Mouse (Mus musculus): Measurements from ENCODE around the gene Zfp597. TPM values are rescaled to one million over a fixed set of nuclear protein-coding genes. Genes with fewer than 3 reads are reported as not detected.

Zfp597 gene
- polyA plus RNA-seq, 1 experiment from 2014 or later, result 9.5 TPM

DNA sequence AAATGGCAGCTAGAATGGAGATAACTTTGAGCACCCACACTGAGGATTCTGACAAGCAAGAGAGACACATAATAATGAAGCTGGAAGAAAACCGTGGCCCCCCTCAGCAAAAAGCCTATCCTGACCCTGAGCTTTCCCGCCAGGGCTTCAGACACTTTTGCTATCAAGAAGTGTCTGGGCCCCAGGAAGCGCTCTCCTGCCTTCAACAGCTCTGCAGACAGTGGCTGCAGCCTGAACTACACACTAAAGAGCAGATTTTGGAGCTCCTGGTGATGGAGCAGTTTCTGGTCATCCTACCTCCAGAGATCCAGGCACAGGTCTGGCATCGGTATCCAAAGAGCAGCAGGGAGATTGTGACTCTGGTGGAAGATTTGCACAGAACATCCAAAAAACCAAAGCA is 36.5 kb downstream of the Zfp597 start:
- ATAC-seq (ENCODE audit: low FRiP score), result no peak
- H3K9me3 ChIP-seq (ENCODE audit: control insufficient read depth, low read length), result no peaks in the 10 kb centered on the region
- no peak for DNase-seq (ENCODE audit: low spot score, missing footprints)
- H3K9ac ChIP-seq (ENCODE audit: low read length), result no peak overlapping the region
- 62% methylated on average over 4 of the region's 4 CpGs for WGBS
- no peaks in the 10 kb centered on the region for H3K27me3 ChIP-seq (ENCODE audit: control insufficient read depth, insufficient read depth, low read length)
- no peaks in the 10 kb centered on the region; the same call in 1 of the 2 replicates for H3K36me3 ChIP-seq (ENCODE audit: control insufficient read depth, insufficient read depth, low read length)
- no peak overlapping the region for H3K27ac ChIP-seq (ENCODE audit: low read depth, low read length)
- peak overlapping the region; percentile 69 for H3K4me2 ChIP-seq
- H3K4me1 ChIP-seq (ENCODE audit: control insufficient read depth, insufficient read depth, low read length), result no peaks in the 10 kb centered on the region
- H3K4me3 ChIP-seq (ENCODE audit: low read depth, low read length), result peak overlapping the region; percentile 68

- 4% methylated on average over 38 of the region's 38 CpGs for WGBS
- H3K4me1 ChIP-seq (ENCODE audit: control insufficient read depth, insufficient read depth, low read length), result no peaks in the 10 kb centered on the region
Measured at GRCm38 (mm10) chr16:3846711-3847518, 37.4 kb downstream of the Zfp597 start, which contains the start of gene Zfp174. TSS of gene Zfp174 (plus strand) at chr16:3847268.

DNA sequence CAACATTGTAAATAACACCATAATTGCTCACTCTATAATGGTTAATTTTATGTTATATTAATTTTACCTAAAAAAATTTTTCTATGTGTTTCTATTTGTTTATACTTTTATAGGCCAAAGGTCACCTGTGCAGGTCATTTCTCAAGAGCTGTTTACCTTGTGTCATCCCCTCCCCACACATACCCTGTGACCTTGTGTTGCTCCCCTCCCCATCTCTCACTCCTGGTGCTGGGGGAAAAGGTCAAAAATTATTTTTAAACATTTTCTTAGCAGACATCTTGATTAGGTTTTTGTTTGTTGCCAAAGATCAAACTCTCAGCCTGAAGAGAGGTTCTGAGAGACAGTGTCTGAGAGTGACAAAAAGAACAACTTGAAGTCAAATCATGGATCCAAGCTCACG is 40.6 kb downstream of the Zfp597 start:
- H3K4me3 ChIP-seq (ENCODE audit: low read depth, low read length), result no peak overlapping the region
- H3K27me3 ChIP-seq (ENCODE audit: control insufficient read depth, insufficient read depth, low read length), result no peaks in the 10 kb centered on the region
- H3K27ac ChIP-seq (ENCODE audit: low read depth, low read length), result no peak overlapping the region
- H3K9ac ChIP-seq (ENCODE audit: low read length), result no peak overlapping the region
- H3K4me1 ChIP-seq (ENCODE audit: control insufficient read depth, insufficient read depth, low read length), result no peaks in the 10 kb centered on the region
- WGBS, result 70% methylated on average over 1 of the region's 1 CpGs
- no peaks in the 10 kb centered on the region for H3K36me3 ChIP-seq (ENCODE audit: control insufficient read depth, insufficient read depth, low read length)
- no peaks in the 10 kb centered on the region for H3K9me3 ChIP-seq (ENCODE audit: control insufficient read depth, low read length)
- ATAC-seq (ENCODE audit: low FRiP score) (no peak), DNase-seq (ENCODE audit: low spot score, missing footprints) (no peak)
- H3K4me2 ChIP-seq, result no peak overlapping the region

More at GRCm38 (mm10) chr16:3846711-3847518, 37.4 kb downstream of the Zfp597 start, which contains the start of gene Zfp174:
- Histone ChIP-seq H3K27ac (ENCODE audit: low read depth, low read length) (no peak within 1 kb of the TSS), H3K4me2 (peak within 1 kb of the TSS; percentile 69), H3K27me3 (ENCODE audit: control insufficient read depth, insufficient read depth, low read length) (no peaks in the 10 kb centered on the region), H3K36me3 (ENCODE audit: control insufficient read depth, insufficient read depth, low read length) (no peaks in the 10 kb centered on the region; the same call in 1 of the 2 replicates), H3K4me3 (ENCODE audit: low read depth, low read length) (peak within 1 kb of the TSS; percentile 68), H3K9ac (ENCODE audit: low read length) (peak within 1 kb of the TSS; percentile 72), H3K9me3 (ENCODE audit: control insufficient read depth, low read length) (no peaks in the 10 kb centered on the region)
- DNase-seq (ENCODE audit: low spot score, missing footprints) (peak; percentile 99), ATAC-seq (ENCODE audit: low FRiP score) (peak; percentile 99)

GRCm38 (mm10) chr16:3842989-3843388 is 41.4 kb downstream of the Zfp597 start:
- no peak overlapping the region for H3K9ac ChIP-seq (ENCODE audit: low read length)
- WGBS, result 44% methylated on average over 4 of the region's 4 CpGs
- ATAC-seq (ENCODE audit: low FRiP score), result no peak
- no peak overlapping the region for H3K27ac ChIP-seq (ENCODE audit: low read depth, low read length)
- H3K4me1 ChIP-seq (ENCODE audit: control insufficient read depth, insufficient read depth, low read length), result no peaks in the 10 kb centered on the region
- H3K27me3 ChIP-seq (ENCODE audit: control insufficient read depth, insufficient read depth, low read length), result no peaks in the 10 kb centered on the region
- H3K4me3 ChIP-seq (ENCODE audit: low read depth, low read length), result no peak overlapping the region
- no peak overlapping the region for H3K4me2 ChIP-seq
- no peaks in the 10 kb centered on the region for H3K36me3 ChIP-seq (ENCODE audit: control insufficient read depth, insufficient read depth, low read length)
- DNase-seq (ENCODE audit: low spot score, missing footprints), result peak; percentile 84
- H3K9me3 ChIP-seq (ENCODE audit: control insufficient read depth, low read length), result no peaks in the 10 kb centered on the region

DNA sequence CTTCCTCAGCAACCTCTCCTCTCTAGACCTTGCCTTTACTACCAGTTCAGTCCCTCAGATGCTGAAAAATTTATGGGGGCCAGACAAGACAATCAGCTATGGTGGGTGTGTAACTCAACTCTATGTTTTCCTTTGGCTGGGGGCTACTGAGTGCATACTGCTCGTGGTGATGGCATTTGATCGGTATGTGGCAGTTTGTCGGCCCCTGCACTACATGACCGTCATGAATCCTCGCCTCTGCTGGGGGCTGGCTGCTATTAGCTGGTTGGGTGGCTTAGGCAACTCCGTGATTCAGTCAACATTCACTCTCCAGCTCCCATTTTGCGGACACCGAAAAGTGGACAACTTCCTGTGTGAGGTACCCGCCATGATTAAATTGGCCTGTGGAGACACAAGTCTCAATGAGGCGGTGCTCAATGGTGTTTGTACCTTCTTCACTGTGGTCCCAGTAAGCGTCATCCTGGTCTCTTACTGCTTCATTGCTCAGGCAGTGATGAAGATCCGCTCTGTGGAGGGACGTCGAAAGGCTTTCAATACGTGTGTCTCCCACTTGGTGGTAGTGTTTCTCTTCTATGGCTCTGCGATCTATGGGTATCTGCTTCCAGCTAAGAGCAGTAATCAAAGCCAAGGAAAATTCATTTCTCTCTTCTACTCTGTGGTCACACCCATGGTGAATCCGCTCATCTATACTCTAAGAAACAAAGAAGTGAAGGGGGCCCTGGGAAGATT is 45.0 kb downstream of the Zfp597 start:
- Histone ChIP-seq H3K4me2 (no peak overlapping the region), H3K4me3 (ENCODE audit: low read depth, low read length) (no peak overlapping the region), H3K9me3 (ENCODE audit: control insufficient read depth, low read length) (no peaks in the 10 kb centered on the region), H3K36me3 (ENCODE audit: control insufficient read depth, insufficient read depth, low read length) (no peaks in the 10 kb centered on the region), H3K9ac (ENCODE audit: low read length) (no peak overlapping the region), H3K27me3 (ENCODE audit: control insufficient read depth, insufficient read depth, low read length) (no peaks in the 10 kb centered on the region), H3K27ac (ENCODE audit: low read depth, low read length) (no peak overlapping the region), H3K4me1 (ENCODE audit: control insufficient read depth, insufficient read depth, low read length) (no peaks in the 10 kb centered on the region)
- no peak for ATAC-seq (ENCODE audit: low FRiP score)
- WGBS, result 63% methylated on average over 17 of the region's 17 CpGs
- no peak for DNase-seq (ENCODE audit: low spot score, missing footprints)

- Histone ChIP-seq H3K36me3 (ENCODE audit: control insufficient read depth, insufficient read depth, low read length) (no peaks in the 10 kb centered on the region), H3K27ac (ENCODE audit: low read depth, low read length) (no peak overlapping the region), H3K4me1 (ENCODE audit: control insufficient read depth, insufficient read depth, low read length) (no peaks in the 10 kb centered on the region), H3K9me3 (ENCODE audit: control insufficient read depth, low read length) (no peaks in the 10 kb centered on the region), H3K4me2 (no peak overlapping the region), H3K27me3 (ENCODE audit: control insufficient read depth, insufficient read depth, low read length) (no peaks in the 10 kb centered on the region), H3K9ac (ENCODE audit: low read length) (no peak overlapping the region), H3K4me3 (ENCODE audit: low read depth, low read length) (no peak overlapping the region)
- 85% methylated on average over 2 of the region's 2 CpGs for WGBS
- ATAC-seq (ENCODE audit: low FRiP score) (no peak), DNase-seq (ENCODE audit: low spot score, missing footprints) (no peak)
Measured at GRCm38 (mm10) chr16:3835461-3835860, 48.9 kb downstream of the Zfp597 start.

DNA sequence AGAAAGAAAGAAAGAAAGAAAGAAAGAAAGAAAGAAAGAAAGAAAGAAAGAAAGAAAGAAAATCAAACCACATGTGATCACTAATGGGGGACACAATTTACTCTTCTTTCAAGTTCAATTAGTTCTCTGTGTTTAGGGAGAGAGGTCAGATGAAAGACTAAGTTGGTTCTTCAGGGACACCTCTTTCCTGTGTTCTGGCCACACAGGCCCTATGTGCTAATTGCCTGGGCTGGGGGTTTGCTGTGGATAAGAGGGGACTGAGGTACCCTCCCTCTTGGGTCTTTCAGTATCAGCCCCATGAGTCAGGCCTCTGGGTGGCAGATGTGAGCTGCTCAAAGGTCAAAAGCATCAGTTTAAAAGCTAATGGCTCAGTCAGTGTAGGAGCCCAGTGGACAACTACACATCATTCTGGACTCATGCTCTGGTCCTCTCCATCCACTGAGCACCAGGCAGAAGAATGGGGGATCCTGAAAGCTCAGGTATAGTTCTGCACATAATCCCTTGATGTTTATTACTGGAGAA is 53.7 kb downstream of the Zfp597 start, which contains the start of gene Olfr15:
TSS of gene Olfr15 (plus strand) at position 291 of the 522 bp plus-strand sequence.
- no peaks in the 10 kb centered on the region for H3K27me3 ChIP-seq (ENCODE audit: control insufficient read depth, insufficient read depth, low read length)
- H3K36me3 ChIP-seq (ENCODE audit: control insufficient read depth, insufficient read depth, low read length), result no peaks in the 10 kb centered on the region
- H3K4me3 ChIP-seq (ENCODE audit: low read depth, low read length), result no peak within 1 kb of the TSS
- H3K27ac ChIP-seq (ENCODE audit: low read depth, low read length), result no peak within 1 kb of the TSS
- DNase-seq (ENCODE audit: low spot score, missing footprints) (peak; percentile 79), ATAC-seq (ENCODE audit: low FRiP score) (no peak)
- H3K4me2 ChIP-seq, result no peak within 1 kb of the TSS
- no peaks in the 10 kb centered on the region for H3K9me3 ChIP-seq (ENCODE audit: control insufficient read depth, low read length)
- no peaks in the 10 kb centered on the region for H3K4me1 ChIP-seq (ENCODE audit: control insufficient read depth, insufficient read depth, low read length)
- H3K9ac ChIP-seq (ENCODE audit: low read length), result no peak within 1 kb of the TSS

- Histone ChIP-seq H3K9ac (ENCODE audit: low read length) (no peak overlapping the region), H3K9me3 (ENCODE audit: control insufficient read depth, low read length) (no peaks in the 10 kb centered on the region), H3K4me1 (ENCODE audit: control insufficient read depth, insufficient read depth, low read length) (no peaks in the 10 kb centered on the region), H3K27ac (ENCODE audit: low read depth, low read length) (no peak overlapping the region), H3K36me3 (ENCODE audit: control insufficient read depth, insufficient read depth, low read length) (no peaks in the 10 kb centered on the region), H3K27me3 (ENCODE audit: control insufficient read depth, insufficient read depth, low read length) (no peaks in the 10 kb centered on the region), H3K4me3 (ENCODE audit: low read depth, low read length) (no peak overlapping the region), H3K4me2 (no peak overlapping the region)
- WGBS, result 93% methylated on average over 2 of the region's 2 CpGs
- DNase-seq (ENCODE audit: low spot score, missing footprints) (no peak), ATAC-seq (ENCODE audit: low FRiP score) (no peak)
Measured at GRCm38 (mm10) chr16:3829727-3830126, 54.6 kb downstream of the Zfp597 start.

DNA sequence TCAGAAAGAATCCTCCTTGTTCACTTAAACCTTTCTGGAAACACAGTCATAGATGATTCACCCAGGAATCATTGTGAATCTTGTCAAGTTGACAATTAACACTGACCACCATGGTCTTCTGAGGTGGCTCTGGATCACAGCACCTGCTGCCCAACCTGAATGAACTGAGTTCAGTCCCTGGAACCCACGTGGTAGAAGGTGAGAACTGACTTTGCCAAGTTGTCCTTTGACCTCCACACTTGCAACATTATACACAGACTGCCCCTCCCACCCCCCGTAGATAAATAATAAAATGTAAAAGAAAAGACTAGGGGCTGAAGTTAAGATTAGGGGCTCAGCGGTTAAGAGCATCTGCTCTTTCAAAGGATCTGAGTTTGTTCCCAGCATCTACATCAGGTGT is 56.3 kb downstream of the Zfp597 start:
- 59% methylated on average over 3 of the region's 3 CpGs for WGBS
- no peak for ATAC-seq (ENCODE audit: low FRiP score)
- H3K9ac ChIP-seq (ENCODE audit: low read length), result no peak overlapping the region

More for the DNA sequence above, 56.3 kb downstream of the Zfp597 start:
- H3K27ac ChIP-seq (ENCODE audit: low read depth, low read length), result no peak overlapping the region
- H3K4me2 ChIP-seq, result no peak overlapping the region
- H3K27me3 ChIP-seq (ENCODE audit: control insufficient read depth, insufficient read depth, low read length), result no peaks in the 10 kb centered on the region
- no peak overlapping the region for H3K4me3 ChIP-seq (ENCODE audit: low read depth, low read length)
- no peaks in the 10 kb centered on the region for H3K9me3 ChIP-seq (ENCODE audit: control insufficient read depth, low read length)
- no peak for DNase-seq (ENCODE audit: low spot score, missing footprints)
- no peaks in the 10 kb centered on the region for H3K4me1 ChIP-seq (ENCODE audit: control insufficient read depth, insufficient read depth, low read length)
- H3K36me3 ChIP-seq (ENCODE audit: control insufficient read depth, insufficient read depth, low read length), result no peaks in the 10 kb centered on the region
